Comparison of ENCODE assay signal across 9 mouse cellular contexts in genomic region chr8:112972418-112972817, GRCm38 (mm10).
DNase-seq lines count a peak whose midpoint lies in the region; ATAC-seq and TF ChIP-seq lines count a peak whose summit lies in the region.
"Had no signal": no experiment of that assay in that cellular context is flagged by ENCODE, and none has a peak within 500 bp of the region (broad histone marks: within the 10 kb centered on the region; RNA-seq: fewer than 3 reads in every experiment).

No protein-coding gene starts in this region.

- no peak for ATAC-seq in kidney, postnatal 0 days (replicated peaks; ENCODE audit: low FRiP score, low read depth)
- no peak for ATAC-seq in limb, embryonic 14.5 days (ENCODE audit: low FRiP score, low read depth)

- no peaks in the 10 kb centered on the region for H3K9me3 ChIP-seq in kidney, postnatal 0 days (replicated peaks; ENCODE audit: low read length)
- no peaks in the 10 kb centered on the region for H3K9me3 ChIP-seq in limb, embryonic 14.5 days (ENCODE audit: control insufficient read depth, low read length)
- H3K9me3 ChIP-seq: embryonic facial prominence, embryonic 15.5 days had no signal

- no peak overlapping the region for H3K9ac ChIP-seq in kidney, postnatal 0 days (ENCODE audit: low read depth, low read length)
- H3K9ac ChIP-seq in limb, embryonic 14.5 days (ENCODE audit: low read depth, low read length, severe bottlenecking) = no peak overlapping the region
- H3K9ac ChIP-seq: embryonic facial prominence, embryonic 15.5 days had no signal

- no peak overlapping the region for H3K4me2 ChIP-seq in kidney, postnatal 0 days (ENCODE audit: low read length)
- no peak overlapping the region for H3K4me2 ChIP-seq in limb, embryonic 14.5 days (replicated peaks; ENCODE audit: low read depth, low read length, severe bottlenecking)
- H3K4me2 ChIP-seq: embryonic facial prominence, embryonic 15.5 days had no signal

- DNase-seq in 416B (ENCODE audit: low read depth) (peak; percentile 45), R1 (ENCODE audit: low read depth, low spot score) (peak; percentile 53)
- DNase-seq in cerebellum, postnatal 10 days = peak; percentile 88 to 91
- DNase-seq in frontal cortex, postnatal 14 days (ENCODE audit: low spot score in 2 of 2) = peak; percentile 65 to 80
- peak; percentile 70 for DNase-seq in kidney, postnatal 0 days (ENCODE audit: low spot score)
- peak; percentile 66 for DNase-seq in limb, embryonic 14.5 days (ENCODE audit: low spot score)
- DNase-seq in retina, postnatal 1 day = peak; percentile 73
- no peak for DNase-seq in spleen, adult 12 weeks (ENCODE audit: low spot score)

- peak; percentile 86 for TF ChIP-seq CTCF in kidney, postnatal 0 days (IDR thresholded peaks at IDR 0.05; ENCODE audit: low read depth)

- WGBS in kidney, postnatal 0 days = 3% methylated on average over 6 of the region's 6 CpGs
- WGBS in limb, embryonic 14.5 days = 4% methylated on average over 6 of the region's 6 CpGs

- H3K27me3 ChIP-seq in kidney, postnatal 0 days (ENCODE audit: insufficient read depth, low read length) = no peaks in the 10 kb centered on the region
- H3K27me3 ChIP-seq in limb, embryonic 14.5 days (ENCODE audit: control insufficient read depth, insufficient read depth, low read length) = no peaks in the 10 kb centered on the region
- H3K27me3 ChIP-seq: embryonic facial prominence, embryonic 15.5 days had no signal

- no peaks in the 10 kb centered on the region for H3K36me3 ChIP-seq in kidney, postnatal 0 days (ENCODE audit: insufficient read depth, low read length)
- H3K36me3 ChIP-seq in limb, embryonic 14.5 days (ENCODE audit: control insufficient read depth, insufficient read depth, low read length) = no peaks in the 10 kb centered on the region
- H3K36me3 ChIP-seq: embryonic facial prominence, embryonic 15.5 days had no signal

- H3K4me3 ChIP-seq in kidney, postnatal 0 days (replicated peaks; ENCODE audit: low read depth, low read length) = no peak overlapping the region
- H3K4me3 ChIP-seq in limb, embryonic 14.5 days (replicated peaks; ENCODE audit: low read length) = no peak overlapping the region
- H3K4me3 ChIP-seq: embryonic facial prominence, embryonic 15.5 days had no signal

- H3K4me1 ChIP-seq in kidney, postnatal 0 days (replicated peaks; ENCODE audit: insufficient read depth, low read length) = no peaks in the 10 kb centered on the region
- no peaks in the 10 kb centered on the region for H3K4me1 ChIP-seq in limb, embryonic 14.5 days (ENCODE audit: control insufficient read depth, insufficient read depth, low read length)
- H3K4me1 ChIP-seq: embryonic facial prominence, embryonic 15.5 days had no signal

- H3K27ac ChIP-seq in kidney, postnatal 0 days = no peak overlapping the region
- no peak overlapping the region for H3K27ac ChIP-seq in limb, embryonic 14.5 days (replicated peaks; ENCODE audit: low read depth, low read length)
- H3K27ac ChIP-seq: embryonic facial prominence, embryonic 15.5 days had no signal

- TF ChIP-seq POLR2A in limb, embryonic 14.5 days (IDR thresholded peaks at IDR 0.05; ENCODE audit: borderline replicate concordance, extremely low read depth, insufficient read depth, insufficient read length) = no peak
